Mouse (Mus musculus) liver, embryonic 11.5 days (tissue): ENCODE measurements around the gene Fgb. TPM values are rescaled to one million over a fixed set of nuclear protein-coding genes. Genes with fewer than 3 reads are reported as not detected.
A peak's percentile ranks its signal among the peaks of the same experiment; 100 is the strongest.

Experiments used
- ATAC-seq: fragments of 200-750 bp; cut with Nextera tagmentation; replicated peaks from 2 replicates; pipeline ENCODE4 v1.8.0; 2017; ENCODE audit warnings: moderate number of reproducible peaks, mild to moderate bottlenecking, moderate TSS enrichment, moderate library complexity; ENCODE audit not compliant: low FRiP score
- DNase-seq: peaks from one replicate; pipeline ENCODE4 v3.0.0-alpha.2; 2017; ENCODE audit warnings: low spot score
- H3K27ac ChIP-seq: fragments of 300-500 bp; sonication (generic); 2 replicates; pipeline ENCODE4 v1.5.1; 2014; ENCODE audit warnings: mild to moderate bottlenecking, low read depth, low read length, control low read depth
- H3K27me3 ChIP-seq: fragments of 300-500 bp; sonication (generic); replicated peaks from 2 replicates; pipeline ENCODE4 v1.6.1; 2014; ENCODE audit warnings: low read length, mixed read lengths; ENCODE audit not compliant: control insufficient read depth, insufficient read depth
- H3K36me3 ChIP-seq: fragments of 300-500 bp; sonication (generic); 2 replicates; pipeline ENCODE4 v1.6.1; 2014; ENCODE audit warnings: mild to moderate bottlenecking, low read length, moderate library complexity, mixed read lengths; ENCODE audit not compliant: control insufficient read depth, insufficient read depth
- H3K4me1 ChIP-seq: fragments of 300-500 bp; sonication (generic); replicated peaks from 2 replicates; pipeline ENCODE4 v1.6.1; 2014; ENCODE audit warnings: low read length, mixed read lengths; ENCODE audit not compliant: control insufficient read depth, insufficient read depth
- H3K4me2 ChIP-seq: fragments of 300-500 bp; sonication (generic); 2 replicates; pipeline ENCODE4 v1.6.1; 2014; ENCODE audit warnings: mild to moderate bottlenecking, control low read depth, moderate library complexity
- H3K4me3 ChIP-seq: fragments of 300-500 bp; sonication (generic); 2 replicates; pipeline ENCODE4 v1.5.1; 2014; ENCODE audit warnings: low read depth, low read length, control low read depth
- H3K9ac ChIP-seq: fragments of 300-500 bp; sonication (generic); 2 replicates; pipeline ENCODE4 v1.6.1; 2014; ENCODE audit warnings: low read depth, low read length, control low read depth
- H3K9me3 ChIP-seq: fragments of 300-500 bp; sonication (generic); 2 replicates; pipeline ENCODE4 v1.6.1; 2016; ENCODE audit warnings: low read length, inconsistent platforms, mixed read lengths; ENCODE audit not compliant: control insufficient read depth
- WGBS: fragments of 180-500 bp; shearing (Covaris S2); extraction: QIAGEN DNeasy Blood & Tissue Kit; methylation state at CpG from one replicate; pipeline ENCODE4 v1.1.7; 2014; 5-methylcytosine and 5-hydroxymethylcytosine counted together
- polyA plus RNA-seq: library from polyadenylated mRNA; unstranded; fragments of >200 nt; fragmentation: Nextera tagmentation; extraction: Ambion mirVana; gene quantifications from 2 replicates; pipeline ENCODE4 v1.2.1, GENCODE M21; 2014

Gene Fgb
- polyA plus RNA-seq, 1 experiment from 2014 or later, result 176 TPM

DNA sequence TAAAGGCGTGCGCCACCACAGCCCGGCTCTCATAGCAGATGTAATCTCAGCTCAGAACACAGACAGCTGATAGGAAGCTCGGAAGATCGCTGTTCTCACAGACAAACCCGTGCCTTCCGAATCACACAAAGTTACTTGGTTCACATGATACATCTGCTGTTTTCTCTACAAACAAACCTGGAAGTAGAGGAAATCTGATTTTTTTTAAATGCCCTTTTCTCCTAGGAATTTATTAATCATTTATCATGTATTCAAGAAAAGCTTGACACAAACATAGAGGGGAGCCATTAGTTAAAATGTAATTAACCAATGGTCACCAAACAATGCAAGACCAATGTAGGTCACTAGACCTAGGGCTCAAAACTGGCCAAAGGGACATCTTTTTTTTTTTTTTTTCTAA, 44.9 kb downstream of the Fgb start:
- Histone ChIP-seq H3K27me3 (no peaks in the 10 kb centered on the region), H3K4me1 (no peaks in the 10 kb centered on the region), H3K9me3 (no peaks in the 10 kb centered on the region), H3K9ac (no peak overlapping the region), H3K27ac (no peak overlapping the region), H3K4me3 (no peak overlapping the region), H3K4me2 (no peak overlapping the region), H3K36me3 (no peaks in the 10 kb centered on the region)
- ATAC-seq, result no peak
- DNase-seq, result no peak
- WGBS, result 88% methylated on average over 7 of the region's 7 CpGs

DNA sequence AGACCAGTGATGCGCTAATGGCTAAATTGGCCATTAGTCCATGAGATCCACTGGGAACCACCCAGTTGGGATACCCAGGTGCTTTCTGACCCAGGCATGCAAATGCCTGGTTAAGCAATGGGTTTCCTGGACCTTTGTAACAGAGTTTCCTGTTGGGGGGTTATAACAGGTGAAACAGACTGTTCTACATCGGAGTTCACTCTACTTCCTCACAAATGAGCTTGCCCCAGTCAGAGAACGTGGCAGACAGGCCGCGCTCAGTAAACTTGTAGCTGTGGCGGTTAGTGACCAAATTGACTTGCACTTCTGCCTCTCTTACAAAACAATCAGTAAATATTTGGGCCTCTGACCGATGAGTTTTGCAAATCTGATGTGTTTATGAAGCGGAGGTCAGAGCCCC, 46.6 kb downstream of the Fgb start:
- 77% methylated on average over 8 of the region's 8 CpGs for WGBS
- no peak overlapping the region for H3K4me2 ChIP-seq
- no peak for ATAC-seq
- no peaks in the 10 kb centered on the region for H3K4me1 ChIP-seq
- no peaks in the 10 kb centered on the region for H3K27me3 ChIP-seq
- no peak overlapping the region for H3K4me3 ChIP-seq
- no peaks in the 10 kb centered on the region for H3K36me3 ChIP-seq
- no peak for DNase-seq
- H3K9me3 ChIP-seq, result no peaks in the 10 kb centered on the region
- no peak overlapping the region for H3K9ac ChIP-seq
- no peak overlapping the region for H3K27ac ChIP-seq

DNA sequence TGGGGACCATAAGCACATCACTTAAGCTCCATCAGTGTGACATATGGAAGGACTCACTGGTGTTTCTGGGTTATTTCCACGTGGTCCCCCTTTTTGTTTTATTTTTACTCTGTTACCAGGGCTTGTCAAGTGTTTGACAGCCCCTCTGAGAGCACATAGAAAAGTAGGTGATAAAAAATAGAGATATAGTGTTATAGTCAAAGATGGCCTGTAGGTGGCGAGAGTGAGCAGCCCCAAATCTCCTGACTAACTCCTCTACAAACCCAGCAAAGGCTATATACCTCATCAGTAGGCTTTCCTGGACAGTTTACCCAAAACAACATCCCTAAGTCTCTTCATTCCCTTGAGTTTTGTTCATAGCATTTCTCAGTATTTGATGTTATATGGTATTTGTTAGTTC, 47.5 kb downstream of the Fgb start:
- Histone ChIP-seq H3K27me3 (no peaks in the 10 kb centered on the region), H3K9ac (no peak overlapping the region), H3K4me3 (no peak overlapping the region), H3K4me2 (no peak overlapping the region), H3K27ac (no peak overlapping the region), H3K36me3 (no peaks in the 10 kb centered on the region), H3K4me1 (no peaks in the 10 kb centered on the region), H3K9me3 (no peaks in the 10 kb centered on the region)
- WGBS, result 2% methylated on average over 2 of the region's 2 CpGs
- ATAC-seq (no peak), DNase-seq (no peak)

- ATAC-seq (no peak), DNase-seq (no peak)
Measured at GRCm38 (mm10) chr3:82999995-83000394, 49.7 kb downstream of the Fgb start.

GRCm38 (mm10) chr3:82998772-82999463, 50.7 kb downstream of the Fgb start:
- DNase-seq, result no peak
- Histone ChIP-seq H3K27me3 (no peaks in the 10 kb centered on the region), H3K9ac (no peak overlapping the region), H3K9me3 (no peaks in the 10 kb centered on the region), H3K4me3 (no peak overlapping the region), H3K36me3 (no peaks in the 10 kb centered on the region), H3K4me1 (no peaks in the 10 kb centered on the region), H3K4me2 (no peak overlapping the region), H3K27ac (no peak overlapping the region)
- peak; percentile 59 for ATAC-seq
- 32% methylated on average over 8 of the region's 8 CpGs for WGBS

More at GRCm38 (mm10) chr3:82999995-83000394, 49.7 kb downstream of the Fgb start:
- Histone ChIP-seq H3K27me3 (no peaks in the 10 kb centered on the region), H3K4me3 (no peak overlapping the region), H3K4me1 (no peaks in the 10 kb centered on the region), H3K36me3 (no peaks in the 10 kb centered on the region), H3K9ac (no peak overlapping the region), H3K9me3 (no peaks in the 10 kb centered on the region), H3K4me2 (no peak overlapping the region), H3K27ac (no peak overlapping the region)
- 82% methylated on average over 9 of the region's 9 CpGs for WGBS

DNA sequence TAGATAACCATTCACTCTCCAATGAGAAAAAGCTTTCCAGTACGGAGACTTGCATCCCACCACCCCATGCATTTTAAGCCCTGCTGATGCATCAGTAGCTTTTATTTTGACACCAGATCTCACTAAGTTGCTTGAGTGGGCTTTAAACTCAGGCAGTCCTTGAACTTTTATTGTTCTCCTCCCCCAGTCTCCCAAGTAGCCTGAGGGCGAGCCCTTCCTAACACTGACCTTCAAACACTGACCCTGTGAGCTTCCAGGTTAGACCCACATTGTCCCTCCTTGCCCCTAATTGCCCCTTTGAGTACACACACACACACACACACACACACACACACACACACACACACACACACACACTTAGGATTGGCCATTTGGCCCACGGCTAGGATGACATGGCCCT, 53.0 kb downstream of the Fgb start:
- 70% methylated on average over 3 of the region's 3 CpGs for WGBS
- Histone ChIP-seq H3K9me3 (no peaks in the 10 kb centered on the region), H3K36me3 (no peaks in the 10 kb centered on the region), H3K9ac (no peak overlapping the region), H3K27ac (no peak overlapping the region), H3K27me3 (no peaks in the 10 kb centered on the region), H3K4me1 (no peaks in the 10 kb centered on the region), H3K4me3 (no peak overlapping the region), H3K4me2 (no peak overlapping the region)
- DNase-seq (no peak), ATAC-seq (no peak)

- DNase-seq, result peak; percentile 54
- Histone ChIP-seq H3K27ac (no peak overlapping the region), H3K36me3 (no peaks in the 10 kb centered on the region), H3K4me2 (peak overlapping the region; percentile 56), H3K4me3 (no peak overlapping the region), H3K27me3 (no peaks in the 10 kb centered on the region), H3K9me3 (no peaks in the 10 kb centered on the region), H3K9ac (no peak overlapping the region), H3K4me1 (no peaks in the 10 kb centered on the region)
- WGBS, result 2% methylated on average over 24 of the region's 24 CpGs
- peak; percentile 50 for ATAC-seq
Measured at GRCm38 (mm10) chr3:82995368-82995767, 54.3 kb downstream of the Fgb start.

DNA sequence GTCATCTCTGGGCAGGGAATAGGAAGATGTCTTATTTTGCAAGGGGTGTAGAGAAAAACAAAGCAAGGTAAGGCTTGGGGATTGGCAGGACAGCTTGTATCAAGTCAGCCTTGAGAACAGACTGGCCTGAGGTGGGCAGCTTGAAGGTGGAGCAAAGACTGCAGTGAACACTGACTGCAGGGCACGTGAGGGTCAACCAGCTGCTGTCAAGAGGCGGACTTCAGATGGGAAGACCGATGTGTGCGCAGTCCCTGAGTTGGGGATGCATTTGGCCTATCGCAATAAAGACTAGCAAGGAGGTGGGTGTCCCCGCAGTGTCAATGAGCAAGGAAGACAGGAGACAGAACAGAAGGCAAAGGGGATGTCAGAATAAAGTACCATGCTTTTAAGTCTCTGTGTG, 56.7 kb downstream of the Fgb start:
- no peak overlapping the region for H3K9ac ChIP-seq
- H3K4me1 ChIP-seq, result no peaks in the 10 kb centered on the region
- no peaks in the 10 kb centered on the region for H3K36me3 ChIP-seq
- WGBS, result 80% methylated on average over 6 of the region's 6 CpGs
- H3K4me2 ChIP-seq, result no peak overlapping the region
- DNase-seq, result no peak
- no peaks in the 10 kb centered on the region for H3K27me3 ChIP-seq
- H3K27ac ChIP-seq, result no peak overlapping the region
- no peak overlapping the region for H3K4me3 ChIP-seq
- ATAC-seq, result no peak
- no peaks in the 10 kb centered on the region for H3K9me3 ChIP-seq

DNA sequence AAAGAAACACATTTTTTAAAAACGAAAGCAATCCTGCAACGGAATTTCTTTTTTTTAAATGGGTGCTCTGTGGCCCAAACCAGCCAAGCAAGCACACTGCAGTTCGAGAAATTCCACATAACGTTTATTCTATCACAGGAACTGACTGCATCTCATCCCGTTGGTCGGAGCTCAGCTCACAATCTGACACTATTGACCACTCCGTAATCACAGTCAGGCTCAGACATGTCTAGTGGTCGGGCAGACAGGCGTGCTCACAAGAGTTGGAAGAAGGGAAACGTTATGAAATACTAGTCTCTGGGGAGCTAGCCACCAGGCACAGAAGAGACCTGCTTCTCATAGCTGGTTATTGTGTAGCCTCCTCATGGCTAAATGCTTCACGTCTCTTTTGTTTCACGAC, 57.7 kb downstream of the Fgb start:
- ATAC-seq (no peak), DNase-seq (no peak)
- H3K4me2 ChIP-seq, result no peak overlapping the region
- H3K36me3 ChIP-seq, result no peaks in the 10 kb centered on the region
- H3K4me1 ChIP-seq, result no peaks in the 10 kb centered on the region
- H3K4me3 ChIP-seq, result no peak overlapping the region
- H3K27me3 ChIP-seq, result no peaks in the 10 kb centered on the region
- H3K27ac ChIP-seq, result no peak overlapping the region
- H3K9ac ChIP-seq, result no peak overlapping the region
- no peaks in the 10 kb centered on the region for H3K9me3 ChIP-seq
- 78% methylated on average over 12 of the region's 12 CpGs for WGBS
